Mouse (Mus musculus) small intestine, adult 2 months (tissue): ENCODE data around the gene Rassf8. TPM values are rescaled to one million over a fixed set of nuclear protein-coding genes. Genes with fewer than 3 reads are reported as not detected.

Experiments used
- H3K27ac ChIP-seq: fragments of 200-500 bp; 2 replicates; pipeline ENCODE4 v1.5.1; 2012; ENCODE audit warnings: low read depth, low read length, control low read depth, inconsistent platforms; ENCODE audit not compliant: insufficient read depth
- H3K27me3 ChIP-seq: fragments of 200-500 bp; 2 replicates; pipeline ENCODE4 v1.6.1; 2012; ENCODE audit warnings: mild to moderate bottlenecking, moderate library complexity, low read length, inconsistent platforms; ENCODE audit not compliant: control insufficient read depth, insufficient read depth
- H3K36me3 ChIP-seq: fragments of 200-500 bp; 2 replicates; pipeline ENCODE4 v1.6.1; 2012; ENCODE audit warnings: mild to moderate bottlenecking, low read length, control low read depth, inconsistent platforms; ENCODE audit not compliant: control insufficient read depth, insufficient read depth
- H3K4me1 ChIP-seq: fragments of 200-500 bp; 2 replicates; pipeline ENCODE4 v1.6.1; 2012; ENCODE audit warnings: low read length, inconsistent platforms, mixed read lengths; ENCODE audit not compliant: control insufficient read depth, insufficient read depth, insufficient read length
- H3K4me3 ChIP-seq: fragments of 200-500 bp; 2 replicates; pipeline ENCODE4 v1.5.1; 2012; ENCODE audit warnings: low read depth, mild to moderate bottlenecking, control low read depth, inconsistent platforms, low read length, moderate library complexity
- CTCF ChIP-seq: fragments of 200-500 bp; IDR thresholded peaks from 2 replicates; pipeline ENCODE4 v1.5.1; 2012; ENCODE audit warnings: low read depth, mild to moderate bottlenecking, control low read depth, inconsistent platforms, low read length, moderate library complexity, mixed read lengths; ENCODE audit not compliant: insufficient replicate concordance, insufficient read length; ENCODE audit errors: extremely low read depth
- POLR2A ChIP-seq: fragments of 200-500 bp; IDR thresholded peaks from 2 replicates; pipeline ENCODE4 v1.6.1; 2012; ENCODE audit warnings: low read depth, mild to moderate bottlenecking, control low read depth, inconsistent platforms, low read length, moderate library complexity
- WGBS: fragments of 180-500 bp; shearing (Covaris S2); methylation state at CpG from one replicate; pipeline ENCODE4 v1.1.7; 2018; 5-methylcytosine and 5-hydroxymethylcytosine counted together
- polyA plus RNA-seq: library from polyadenylated mRNA; depleted of rRNA; stranded (reverse); fragments of >200 nt; gene quantifications from 2 replicates; pipeline ENCODE4 v1.2.3, GENCODE M21; 2012

The Rassf8 gene
- polyA plus RNA-seq, 1 experiment: 1.1 TPM

GRCm38 (mm10) chr6:145733911-145734310 is 12.6 kb upstream of the Rassf8 start:
- H3K27ac ChIP-seq: no peak overlapping the region
- 69% methylated on average over 5 of the region's 5 CpGs for WGBS
- no peaks in the 10 kb centered on the region for H3K4me1 ChIP-seq
- H3K36me3 ChIP-seq: no peaks in the 10 kb centered on the region
- no peak for TF ChIP-seq CTCF
- TF ChIP-seq POLR2A: no peak
- no peak overlapping the region for H3K4me3 ChIP-seq
- no peaks in the 10 kb centered on the region for H3K27me3 ChIP-seq

DNA sequence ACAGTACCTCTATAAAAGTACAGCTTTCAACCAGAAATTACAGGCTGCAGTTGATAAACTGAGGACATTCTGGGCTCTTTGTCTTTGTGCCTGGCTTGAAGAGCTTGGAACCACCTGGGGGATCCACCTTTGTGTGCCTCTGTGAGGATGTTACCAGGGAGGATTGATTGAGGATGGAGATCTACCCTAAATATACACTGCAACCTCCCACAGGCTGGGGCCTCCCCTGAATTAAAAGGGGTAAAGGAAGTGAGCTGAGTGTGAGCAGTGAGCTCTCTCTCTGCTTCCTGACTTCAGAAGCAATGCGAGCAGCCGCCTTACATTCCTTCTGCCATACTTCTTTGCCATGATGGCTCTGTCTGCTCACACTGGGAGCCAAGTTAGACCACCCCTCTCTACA is 10.4 kb upstream of the Rassf8 start:
- Histone ChIP-seq H3K36me3 (no peaks in the 10 kb centered on the region), H3K4me3 (no peak overlapping the region), H3K4me1 (no peaks in the 10 kb centered on the region), H3K27me3 (no peaks in the 10 kb centered on the region), H3K27ac (no peak overlapping the region)
- TF ChIP-seq POLR2A: no peak
- TF ChIP-seq CTCF: no peak
- WGBS: 63% methylated on average over 2 of the region's 2 CpGs

DNA sequence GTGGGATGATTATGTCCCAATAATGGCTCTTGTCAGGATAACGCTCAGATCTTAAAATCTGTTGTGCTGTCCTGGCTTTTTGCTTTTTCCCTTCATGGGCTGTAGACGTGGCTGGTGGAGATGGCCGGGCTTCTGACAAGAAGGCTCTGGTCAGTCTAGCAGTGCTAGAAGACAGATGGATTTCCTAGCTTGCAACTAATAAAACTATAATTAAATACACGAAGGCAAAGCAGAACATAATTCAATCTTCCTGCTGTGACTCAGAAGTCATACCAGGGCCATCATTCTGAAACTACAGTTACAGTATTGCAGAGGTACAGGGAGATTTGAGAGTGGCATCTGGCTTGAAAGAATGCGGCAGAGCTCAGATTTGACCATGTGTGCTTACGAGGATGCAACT is 7.3 kb upstream of the Rassf8 start:
- 79% methylated on average over 6 of the region's 6 CpGs for WGBS
- Histone ChIP-seq H3K36me3 (no peaks in the 10 kb centered on the region), H3K27me3 (no peaks in the 10 kb centered on the region), H3K27ac (no peak overlapping the region), H3K4me3 (no peak overlapping the region), H3K4me1 (no peaks in the 10 kb centered on the region)
- no peak for TF ChIP-seq POLR2A
- TF ChIP-seq CTCF: no peak

DNA sequence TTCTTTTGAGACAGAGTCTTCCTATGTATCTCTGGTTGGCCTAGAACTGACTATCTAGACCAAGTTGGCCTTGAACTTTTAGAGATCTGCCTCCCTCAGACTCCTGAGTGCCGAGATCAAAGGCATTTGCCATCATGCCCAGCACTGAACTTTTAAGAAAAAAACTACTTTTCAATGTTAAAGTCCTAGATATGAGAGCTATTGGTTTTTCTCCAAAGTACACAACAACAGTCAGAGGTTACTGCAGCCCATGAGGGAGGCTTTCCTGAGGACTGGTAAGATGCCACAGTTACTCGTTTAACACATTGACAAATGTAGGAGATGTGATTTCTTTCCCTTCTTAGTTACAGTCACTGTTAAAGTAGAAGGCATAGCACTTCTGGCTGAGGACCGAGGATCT is 6.5 kb upstream of the Rassf8 start:
- 70% methylated on average over 3 of the region's 3 CpGs for WGBS
- no peaks in the 10 kb centered on the region for H3K27me3 ChIP-seq
- TF ChIP-seq POLR2A: no peak
- no peak for TF ChIP-seq CTCF

DNA sequence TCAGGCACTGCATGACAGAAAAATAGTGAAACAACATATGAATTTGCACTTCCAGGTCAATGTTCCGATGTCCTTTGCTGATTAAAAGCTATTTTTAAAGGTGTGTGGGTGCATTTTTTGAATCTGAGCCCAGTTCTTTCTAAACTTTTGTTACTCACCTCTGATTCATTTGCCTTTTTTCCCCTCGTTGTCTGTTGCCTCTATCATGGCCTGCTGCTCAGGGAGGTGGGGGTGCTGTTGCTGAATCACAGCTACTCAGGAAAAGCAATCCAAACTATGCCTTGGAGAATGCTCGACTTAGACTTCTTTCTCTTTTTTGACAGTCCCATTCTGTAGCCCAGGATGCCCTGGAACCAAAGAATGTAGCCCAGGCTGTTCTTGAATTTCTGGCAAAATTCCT is 1.3 kb upstream of the Rassf8 start:
- TF ChIP-seq POLR2A (no peak), CTCF (no peak)
- Histone ChIP-seq H3K27ac (no peak overlapping the region), H3K27me3 (peaks cover 20% of the 10 kb centered on the region), H3K4me3 (no peak overlapping the region), H3K36me3 (no peaks in the 10 kb centered on the region), H3K4me1 (peaks cover 4% of the 10 kb centered on the region; the same call in 1 of the 2 replicates)
- WGBS: 22% methylated on average over 3 of the region's 3 CpGs

More for the DNA sequence above, 6.5 kb upstream of the Rassf8 start:
- Histone ChIP-seq H3K4me3 (no peak overlapping the region), H3K4me1 (no peaks in the 10 kb centered on the region), H3K27ac (no peak overlapping the region), H3K36me3 (no peaks in the 10 kb centered on the region)

DNA sequence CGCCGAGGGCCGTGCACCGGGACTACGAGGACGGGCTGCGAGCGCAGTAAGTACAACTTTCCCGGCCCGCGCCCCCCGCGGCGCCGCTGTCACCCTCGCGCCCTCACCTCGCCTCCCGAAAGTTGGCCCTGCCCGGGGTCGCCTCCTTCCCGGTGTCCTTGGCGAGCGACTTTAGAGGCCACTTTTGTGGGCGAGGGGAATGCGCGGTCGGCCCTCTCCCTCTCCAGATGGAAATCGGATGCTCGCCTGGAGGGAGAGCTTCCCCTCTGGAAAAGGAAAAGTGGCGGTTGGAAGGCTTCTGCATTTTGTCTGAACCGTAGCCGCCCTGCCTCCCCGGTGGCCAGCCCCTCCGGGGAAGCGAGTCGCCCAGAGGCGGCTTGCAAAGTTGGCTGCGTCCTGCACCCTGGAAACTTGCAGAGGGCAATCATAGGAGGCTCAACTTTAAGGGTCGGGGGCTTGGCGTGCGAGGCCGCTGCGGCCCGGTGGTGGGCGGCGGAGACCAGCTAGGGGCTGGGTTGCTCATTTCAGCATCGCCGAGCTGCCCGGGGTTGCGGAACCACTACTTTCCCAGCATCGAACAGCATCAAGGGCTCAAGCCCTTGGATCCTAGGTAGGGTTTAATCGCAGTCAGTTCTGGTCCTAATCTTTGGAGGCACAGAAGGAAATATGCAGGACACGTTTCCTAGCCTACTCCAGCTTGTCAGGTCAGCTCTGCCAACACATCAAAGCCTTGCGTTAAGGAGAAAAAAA is 548 bp downstream of the Rassf8 start:
- Histone ChIP-seq H3K27me3 (peaks cover 20% of the 10 kb centered on the region), H3K4me1 (peaks cover 4% of the 10 kb centered on the region; the same call in 1 of the 2 replicates), H3K27ac (peak overlapping the region; percentile 8; the same call in 1 of the 2 replicates), H3K36me3 (no peaks in the 10 kb centered on the region), H3K4me3 (peak overlapping the region; percentile 68)
- TF ChIP-seq CTCF: no peak
- 2% methylated on average over 55 of the region's 55 CpGs for WGBS

- WGBS: 16% methylated on average over 16 of the region's 16 CpGs
- H3K27me3 ChIP-seq: peaks cover 20% of the 10 kb centered on the region
- peaks cover 4% of the 10 kb centered on the region; the same call in 1 of the 2 replicates for H3K4me1 ChIP-seq
- no peak for TF ChIP-seq CTCF
- no peak for TF ChIP-seq POLR2A
- H3K36me3 ChIP-seq: no peaks in the 10 kb centered on the region
- no peak overlapping the region; the same call in 1 of the 2 replicates for H3K27ac ChIP-seq
- H3K4me3 ChIP-seq: peak overlapping the region; percentile 68
Observed at GRCm38 (mm10) chr6:145747671-145748640, 1.4 kb downstream of the Rassf8 start.
